Mouse (Mus musculus) fibroblast of lung, adult 2 months (primary cell): ENCODE data around the gene B3galt2.
"Not testable (repeated sequence)": the region's sequence is repeated elsewhere in the genome, so short reads cannot be mapped to it uniquely, and the experiment has no call there.

Source experiments
- DNase-seq: peaks from one replicate; pipeline ENCODE4 v3.0.0-alpha.2; 2011; ENCODE audit warnings: low read depth

The B3galt2 gene

GRCm38 (mm10) chr1:143640650-143641407, at the start of gene B3galt2:
TSS of gene B3galt2 (plus strand) at chr1:143640664.
- no peak for DNase-seq

GRCm38 (mm10) chr1:143596864-143597263, 43.6 kb upstream of the B3galt2 start:
- DNase-seq, result no peak

- no peak for DNase-seq
These were observed 31.6 kb upstream of the B3galt2 start for GRCm38 (mm10) chr1:143608911-143609310.

- no peak for DNase-seq
These were observed 27.6 kb upstream of the B3galt2 start for GRCm38 (mm10) chr1:143612901-143613300.

- no peak for DNase-seq
These were observed 20.7 kb upstream of the B3galt2 start for GRCm38 (mm10) chr1:143619760-143620159.

- no peak for DNase-seq
These were observed 18.5 kb upstream of the B3galt2 start for GRCm38 (mm10) chr1:143621930-143622329.

GRCm38 (mm10) chr1:143622634-143623033, 17.8 kb upstream of the B3galt2 start:
- DNase-seq, result no peak

- DNase-seq, result no peak
These were observed 9.1 kb upstream of the B3galt2 start for GRCm38 (mm10) chr1:143631337-143631736.

- DNase-seq, result no peak
These were observed 8.1 kb upstream of the B3galt2 start for GRCm38 (mm10) chr1:143632361-143632760.

- DNase-seq, result no peak
These were observed 7.4 kb upstream of the B3galt2 start for GRCm38 (mm10) chr1:143632854-143633587.

GRCm38 (mm10) chr1:143644221-143644620, 3.8 kb downstream of the B3galt2 start:
- no peak for DNase-seq

- DNase-seq, result no peak
These were observed 4.9 kb downstream of the B3galt2 start for GRCm38 (mm10) chr1:143645386-143645785.

- DNase-seq, result no peak
These were observed 5.8 kb downstream of the B3galt2 start for GRCm38 (mm10) chr1:143646219-143646618.

- DNase-seq, result no peak
These were observed 9.9 kb downstream of the B3galt2 start for GRCm38 (mm10) chr1:143650317-143650716.

- DNase-seq, result no peak
These were observed 13.2 kb downstream of the B3galt2 start for GRCm38 (mm10) chr1:143653646-143654045.

- no peak for DNase-seq
These were observed 22.7 kb downstream of the B3galt2 start for GRCm38 (mm10) chr1:143663197-143663596.

GRCm38 (mm10) chr1:143664786-143665185, 24.3 kb downstream of the B3galt2 start:
- not testable (repeated sequence) for DNase-seq

GRCm38 (mm10) chr1:143675734-143676361, 35.4 kb downstream of the B3galt2 start:
- no peak for DNase-seq

GRCm38 (mm10) chr1:143681108-143681507, 40.6 kb downstream of the B3galt2 start:
- no peak for DNase-seq

- DNase-seq, result no peak
These were observed 44.4 kb downstream of the B3galt2 start for GRCm38 (mm10) chr1:143684849-143685248.

GRCm38 (mm10) chr1:143701736-143702135, 61.3 kb downstream of the B3galt2 start:
- DNase-seq, result no peak

- DNase-seq, result no peak
These were observed 61.8 kb downstream of the B3galt2 start for GRCm38 (mm10) chr1:143702141-143702740.
